ENCODE assay signal across 15 mouse cellular contexts in genomic region chr14:21902456-21902855, GRCm38 (mm10).
"Had no signal": no experiment of that assay in that cellular context is flagged by ENCODE, and none has a peak within 500 bp of the region (broad histone marks: within the 10 kb centered on the region; RNA-seq: fewer than 3 reads in every experiment).

No protein-coding gene starts in this region.

- H3K4me1 ChIP-seq: liver, embryonic 13.5 days; megakaryocyte, embryonic 14.5 days had no signal

- H3K4me2 ChIP-seq: kidney, embryonic 15.5 days; liver, embryonic 13.5 days; lung, embryonic 15.5 days; midbrain, embryonic 11.5 days; midbrain, embryonic 15.5 days; neural tube, embryonic 12.5 days had no signal

- H3K9me3 ChIP-seq: kidney, embryonic 15.5 days; liver, embryonic 13.5 days; lung, embryonic 15.5 days; megakaryocyte, embryonic 14.5 days; midbrain, embryonic 15.5 days; neural tube, embryonic 12.5 days had no signal

- H3K9ac ChIP-seq: kidney, embryonic 15.5 days; liver, embryonic 13.5 days; liver, postnatal 0 days; lung, embryonic 15.5 days; midbrain, embryonic 15.5 days; neural tube, embryonic 12.5 days had no signal

- H3K27me3 ChIP-seq: lung, embryonic 15.5 days; midbrain, embryonic 15.5 days had no signal

- ATAC-seq: liver, postnatal 0 days; midbrain, embryonic 15.5 days had no signal

- H3K4me3 ChIP-seq: kidney, embryonic 15.5 days; liver, embryonic 13.5 days; lung, embryonic 15.5 days; megakaryocyte, embryonic 14.5 days; midbrain, embryonic 15.5 days; neural tube, embryonic 12.5 days had no signal

- DNase-seq: kidney, adult 2 months; kidney, postnatal 25 days; layer of hippocampus, adult 9-11 months; layer of hippocampus, postnatal 36 days; liver, embryonic 13.5 days; liver, postnatal 0 days; lung, postnatal 14 days; thymus, postnatal 36 days had no signal

- H3K27ac ChIP-seq: liver, embryonic 13.5 days; macrophage; midbrain, embryonic 15.5 days; neural tube, embryonic 12.5 days had no signal

- H3K36me3 ChIP-seq: kidney, embryonic 15.5 days; liver, embryonic 13.5 days; lung, embryonic 15.5 days; midbrain, embryonic 15.5 days; neural tube, embryonic 12.5 days had no signal
